Mouse (Mus musculus) hindbrain, embryonic 14.5 days (tissue): ENCODE data around the gene Ppil4. TPM values are rescaled to one million over a fixed set of nuclear protein-coding genes. Genes with fewer than 3 reads are reported as not detected.

Source experiments
- ATAC-seq: fragments of 200-750 bp; cut with Nextera tagmentation; 2 replicates; pipeline ENCODE4 v1.8.0; 2017; ENCODE audit warnings: moderate number of reproducible peaks, mild to moderate bottlenecking, moderate TSS enrichment, moderate library complexity; ENCODE audit not compliant: low FRiP score
- DNase-seq: peaks from one replicate; pipeline ENCODE4 v3.0.0-alpha.2; 2015; ENCODE audit warnings: low spot score
- H3K27ac ChIP-seq: fragments of 300-500 bp; sonication (generic); 2 replicates; pipeline ENCODE4 v1.5.1; 2014; ENCODE audit warnings: mild to moderate bottlenecking, moderate library complexity
- H3K27me3 ChIP-seq: fragments of 300-500 bp; sonication (generic); 2 replicates; pipeline ENCODE4 v1.6.1; 2014; ENCODE audit warnings: mild to moderate bottlenecking, low read length, mixed read lengths; ENCODE audit not compliant: control insufficient read depth, insufficient read depth
- H3K36me3 ChIP-seq: fragments of 300-500 bp; sonication (generic); replicated peaks from 2 replicates; pipeline ENCODE4 v1.6.1; 2014; ENCODE audit not compliant: control insufficient read depth, insufficient read depth
- H3K4me1 ChIP-seq: fragments of 300-500 bp; sonication (generic); replicated peaks from 2 replicates; pipeline ENCODE4 v1.6.1; 2014; ENCODE audit warnings: antibody characterized with exemption, low read length, mixed read lengths; ENCODE audit not compliant: control insufficient read depth, insufficient read depth
- H3K4me2 ChIP-seq: fragments of 300-500 bp; sonication (generic); replicated peaks from 2 replicates; pipeline ENCODE4 v1.6.1; 2014; ENCODE audit warnings: mild to moderate bottlenecking, moderate library complexity
- H3K4me3 ChIP-seq: fragments of 300-500 bp; sonication (generic); replicated peaks from 2 replicates; pipeline ENCODE4 v1.5.1; 2014; ENCODE audit warnings: mild to moderate bottlenecking, low read length
- H3K9ac ChIP-seq: fragments of 300-500 bp; sonication (generic); 2 replicates; pipeline ENCODE4 v1.6.1; 2014
- H3K9me3 ChIP-seq: fragments of 300-500 bp; sonication (generic); 2 replicates; pipeline ENCODE4 v1.6.1; 2016; ENCODE audit warnings: low read length; ENCODE audit not compliant: control insufficient read depth
- WGBS: fragments of 180-500 bp; shearing (Covaris S2); extraction: QIAGEN DNeasy Blood & Tissue Kit; methylation state at CpG from one replicate; pipeline ENCODE4 v1.1.7; 2014; 5-methylcytosine and 5-hydroxymethylcytosine counted together
- polyA plus RNA-seq: library from polyadenylated mRNA; unstranded; fragments of >200 nt; fragmentation: Nextera tagmentation; extraction: Ambion mirVana; gene quantifications from 2 replicates; pipeline ENCODE4 v1.2.1, GENCODE M21; 2014

Ppil4 gene
- polyA plus RNA-seq, 1 experiment from 2014 or later: 42.5 TPM

GRCm38 (mm10) chr10:7863411-7863810 lies 70.7 kb downstream of the Ppil4 start:
- no peak for ATAC-seq

GRCm38 (mm10) chr10:7864184-7864583 lies 71.5 kb downstream of the Ppil4 start:
- Histone ChIP-seq H3K27ac (no peak overlapping the region), H3K27me3 (peaks cover 20% of the 10 kb centered on the region), H3K9me3 (no peaks in the 10 kb centered on the region), H3K4me2 (no peak overlapping the region), H3K9ac (no peak overlapping the region), H3K36me3 (no peaks in the 10 kb centered on the region), H3K4me3 (no peak overlapping the region), H3K4me1 (peaks cover 4% of the 10 kb centered on the region; the same call in 1 of the 2 replicates)
- 70% methylated on average over 6 of the region's 6 CpGs for WGBS
- no peak for ATAC-seq
- DNase-seq: no peak

More at GRCm38 (mm10) chr10:7863411-7863810, 70.7 kb downstream of the Ppil4 start:
- Histone ChIP-seq H3K9me3 (no peaks in the 10 kb centered on the region), H3K27ac (no peak overlapping the region), H3K27me3 (peaks cover 17% of the 10 kb centered on the region), H3K9ac (no peak overlapping the region), H3K36me3 (no peaks in the 10 kb centered on the region), H3K4me2 (no peak overlapping the region), H3K4me1 (peaks cover 4% of the 10 kb centered on the region; the same call in 1 of the 2 replicates), H3K4me3 (no peak overlapping the region)
- WGBS: 95% methylated on average over 6 of the region's 6 CpGs
- no peak for DNase-seq

GRCm38 (mm10) chr10:7864806-7865205 lies 72.1 kb downstream of the Ppil4 start:
- Histone ChIP-seq H3K9ac (no peak overlapping the region), H3K27me3 (peaks cover 20% of the 10 kb centered on the region), H3K9me3 (no peaks in the 10 kb centered on the region), H3K4me1 (peaks cover 4% of the 10 kb centered on the region; the same call in 1 of the 2 replicates), H3K27ac (no peak overlapping the region), H3K36me3 (no peaks in the 10 kb centered on the region), H3K4me2 (no peak overlapping the region), H3K4me3 (no peak overlapping the region)
- ATAC-seq (no peak), DNase-seq (no peak)
- WGBS: 80% methylated on average over 3 of the region's 3 CpGs

- DNase-seq: no peak
- Histone ChIP-seq H3K9me3 (no peaks in the 10 kb centered on the region), H3K9ac (peak overlapping the region; percentile 50), H3K4me2 (peak overlapping the region; percentile 68), H3K27ac (no peak overlapping the region), H3K4me3 (peak overlapping the region; percentile 37), H3K27me3 (peaks cover 20% of the 10 kb centered on the region), H3K4me1 (peaks cover 4% of the 10 kb centered on the region; the same call in 1 of the 2 replicates), H3K36me3 (no peaks in the 10 kb centered on the region)
- WGBS: 18% methylated on average over 50 of the region's 50 CpGs
- peak; percentile 22; the same call in 1 of the 2 replicates for ATAC-seq
These were observed 74.3 kb downstream of the Ppil4 start for GRCm38 (mm10) chr10:7866762-7867665.

GRCm38 (mm10) chr10:7867666-7868030 lies 75.0 kb downstream of the Ppil4 start:
- Histone ChIP-seq H3K4me1 (peaks cover 4% of the 10 kb centered on the region; the same call in 1 of the 2 replicates), H3K27ac (no peak overlapping the region), H3K27me3 (peaks cover 20% of the 10 kb centered on the region), H3K4me2 (peak overlapping the region; percentile 68), H3K9me3 (no peaks in the 10 kb centered on the region), H3K4me3 (peak overlapping the region; percentile 37), H3K9ac (peak overlapping the region; percentile 50), H3K36me3 (no peaks in the 10 kb centered on the region)
- DNase-seq: no peak
- peak; percentile 19; the same call in 1 of the 2 replicates for ATAC-seq
- 23% methylated on average over 21 of the region's 21 CpGs for WGBS

GRCm38 (mm10) chr10:7869746-7870145 lies 77.1 kb downstream of the Ppil4 start:
- H3K9me3 ChIP-seq: no peaks in the 10 kb centered on the region
- H3K36me3 ChIP-seq: no peaks in the 10 kb centered on the region
- ATAC-seq (no peak), DNase-seq (no peak)
- H3K4me3 ChIP-seq: no peak overlapping the region
- no peak overlapping the region for H3K27ac ChIP-seq
- H3K4me1 ChIP-seq: peaks cover 4% of the 10 kb centered on the region; the same call in 1 of the 2 replicates
- H3K27me3 ChIP-seq: peaks cover 20% of the 10 kb centered on the region
- no peak overlapping the region for H3K9ac ChIP-seq
- WGBS: 66% methylated on average over 8 of the region's 8 CpGs
- no peak overlapping the region for H3K4me2 ChIP-seq

GRCm38 (mm10) chr10:7870571-7871315 lies 78.1 kb downstream of the Ppil4 start:
- ATAC-seq: no peak

GRCm38 (mm10) chr10:7871381-7872020 lies 78.8 kb downstream of the Ppil4 start:
- peaks cover 4% of the 10 kb centered on the region; the same call in 1 of the 2 replicates for H3K4me1 ChIP-seq
- 82% methylated on average over 5 of the region's 5 CpGs for WGBS
- H3K9ac ChIP-seq: no peak overlapping the region
- H3K9me3 ChIP-seq: no peaks in the 10 kb centered on the region
- H3K4me3 ChIP-seq: no peak overlapping the region
- no peak overlapping the region for H3K4me2 ChIP-seq
- H3K27ac ChIP-seq: no peak overlapping the region
- H3K27me3 ChIP-seq: peaks cover 19% of the 10 kb centered on the region
- DNase-seq: no peak
- H3K36me3 ChIP-seq: no peaks in the 10 kb centered on the region
- ATAC-seq: no peak

More at GRCm38 (mm10) chr10:7870571-7871315, 78.1 kb downstream of the Ppil4 start:
- 75% methylated on average over 11 of the region's 11 CpGs for WGBS
- Histone ChIP-seq H3K36me3 (no peaks in the 10 kb centered on the region), H3K4me2 (no peak overlapping the region), H3K4me3 (no peak overlapping the region), H3K9ac (no peak overlapping the region), H3K27ac (no peak overlapping the region), H3K9me3 (no peaks in the 10 kb centered on the region), H3K27me3 (peaks cover 20% of the 10 kb centered on the region), H3K4me1 (peaks cover 4% of the 10 kb centered on the region; the same call in 1 of the 2 replicates)
- peak; percentile 40 for DNase-seq
